Mouse (Mus musculus): ENCODE measurements around the gene Btg1.

DNA sequence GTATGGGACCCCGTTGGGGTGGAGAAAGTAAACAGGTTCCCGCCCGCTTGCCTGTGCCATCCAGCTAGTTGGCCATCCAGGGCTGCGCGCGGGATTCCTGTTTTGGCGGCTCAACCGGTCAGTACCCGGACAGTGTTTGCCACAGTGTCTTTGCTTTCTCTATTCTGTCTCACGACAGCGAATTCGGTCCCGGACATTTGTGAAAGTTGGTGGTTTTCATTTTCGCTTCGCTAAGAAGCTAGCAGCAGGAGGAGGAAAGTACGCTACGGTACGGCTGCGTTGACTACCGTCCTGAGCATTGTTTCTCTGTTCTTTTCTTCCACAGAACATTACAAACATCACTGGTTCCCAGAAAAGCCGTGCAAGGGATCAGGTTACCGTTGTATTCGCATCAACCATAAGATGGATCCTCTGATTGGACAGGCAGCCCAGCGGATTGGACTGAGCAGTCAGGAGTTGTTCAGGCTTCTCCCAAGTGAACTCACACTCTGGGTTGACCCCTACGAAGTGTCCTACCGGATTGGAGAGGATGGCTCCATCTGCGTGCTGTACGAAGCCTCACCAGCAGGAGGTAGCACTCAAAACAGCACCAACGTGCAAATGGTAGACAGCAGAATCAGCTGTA lies 1.3 kb downstream of the Btg1 start:
- TF ChIP-seq POLR2A (IDR thresholded peaks at IDR 0.05; ENCODE audit: insufficient read depth, low read length) (no peak), EP300 (IDR thresholded peaks at IDR 0.05; ENCODE audit: insufficient read depth, low read depth, low read length) (no peak)

Data from ES-Bruce4 (cell line).